Mouse (Mus musculus) heart, embryonic 14.5 days (tissue): Measurements from ENCODE around the gene Nhej1. TPM values are rescaled to one million over a fixed set of nuclear protein-coding genes. Genes with fewer than 3 reads are reported as not detected.

Source experiments
- ATAC-seq: fragments of 200-750 bp; cut with Nextera tagmentation; 2 replicates; pipeline ENCODE4 v1.8.0; 2017; ENCODE audit warnings: low read depth, moderate TSS enrichment; ENCODE audit not compliant: insufficient number of reproducible peaks, insufficient read depth, low FRiP score
- H3K27ac ChIP-seq, 2 experiments: fragments of 200-500 bp in 1 of 2; fragments of 300-500 bp in 1 of 2; sonication (generic) in 1 of 2; replicated peaks in 1 of 2; 2 replicates each; pipeline ENCODE4 v1.5.1; 2012 to 2014; ENCODE audit warnings: low read depth in 2 of 2, low read length in 2 of 2, control low read depth in 1 of 2, mild to moderate bottlenecking in 1 of 2, mixed read lengths in 1 of 2; ENCODE audit not compliant: control insufficient read depth in 1 of 2, insufficient read depth in 1 of 2
- H3K27me3 ChIP-seq: fragments of 300-500 bp; sonication (generic); 2 replicates; pipeline ENCODE4 v1.6.1; 2014; ENCODE audit warnings: mild to moderate bottlenecking, low read length, control low read depth; ENCODE audit not compliant: control insufficient read depth, insufficient read depth
- H3K36me3 ChIP-seq: fragments of 300-500 bp; sonication (generic); 2 replicates; pipeline ENCODE4 v1.6.1; 2014; ENCODE audit warnings: mild to moderate bottlenecking, control low read depth, low read length, mixed read lengths; ENCODE audit not compliant: control insufficient read depth, insufficient read depth
- H3K4me1 ChIP-seq, 2 experiments: fragments of 200-500 bp in 1 of 2; fragments of 300-500 bp in 1 of 2; sonication (generic) in 1 of 2; 2 replicates each; pipeline ENCODE4 v1.6.1; 2012 to 2014; ENCODE audit warnings: low read length in 2 of 2, control low read depth in 1 of 2, mixed read lengths in 1 of 2; ENCODE audit not compliant: control insufficient read depth in 2 of 2, insufficient read depth in 2 of 2
- H3K4me2 ChIP-seq: fragments of 300-500 bp; sonication (generic); 2 replicates; pipeline ENCODE4 v1.6.1; 2014; ENCODE audit warnings: mild to moderate bottlenecking, low read length
- H3K4me3 ChIP-seq, 2 experiments: fragments of 200-500 bp in 1 of 2; fragments of 300-500 bp in 1 of 2; sonication (generic) in 1 of 2; 2 replicates each; pipeline ENCODE4 v1.5.1; 2012 to 2014; ENCODE audit warnings: low read length in 2 of 2, mild to moderate bottlenecking in 2 of 2, control low read depth in 1 of 2, low read depth in 1 of 2, moderate library complexity in 1 of 2; ENCODE audit not compliant: control insufficient read depth in 1 of 2, insufficient read depth in 1 of 2
- H3K9ac ChIP-seq: fragments of 300-500 bp; sonication (generic); 2 replicates; pipeline ENCODE4 v1.6.1; 2014; ENCODE audit warnings: mild to moderate bottlenecking, low read length
- H3K9me3 ChIP-seq: fragments of 300-500 bp; sonication (generic); 2 replicates; pipeline ENCODE4 v1.6.1; 2016; ENCODE audit warnings: low read length, control low read depth; ENCODE audit not compliant: control insufficient read depth
- WGBS: fragments of 180-500 bp; shearing (Covaris S2); extraction: QIAGEN DNeasy Blood & Tissue Kit; methylation state at CpG from one replicate; pipeline ENCODE4 v1.1.7; 2014; 5-methylcytosine and 5-hydroxymethylcytosine counted together
- polyA plus RNA-seq: library from polyadenylated mRNA; unstranded; fragments of >200 nt; fragmentation: Nextera tagmentation; extraction: Ambion mirVana; gene quantifications from 2 replicates; pipeline ENCODE4 v1.2.1, GENCODE M21; 2014

Gene Nhej1
- polyA plus RNA-seq, 1 experiment from 2014 or later = 7.6 TPM

DNA sequence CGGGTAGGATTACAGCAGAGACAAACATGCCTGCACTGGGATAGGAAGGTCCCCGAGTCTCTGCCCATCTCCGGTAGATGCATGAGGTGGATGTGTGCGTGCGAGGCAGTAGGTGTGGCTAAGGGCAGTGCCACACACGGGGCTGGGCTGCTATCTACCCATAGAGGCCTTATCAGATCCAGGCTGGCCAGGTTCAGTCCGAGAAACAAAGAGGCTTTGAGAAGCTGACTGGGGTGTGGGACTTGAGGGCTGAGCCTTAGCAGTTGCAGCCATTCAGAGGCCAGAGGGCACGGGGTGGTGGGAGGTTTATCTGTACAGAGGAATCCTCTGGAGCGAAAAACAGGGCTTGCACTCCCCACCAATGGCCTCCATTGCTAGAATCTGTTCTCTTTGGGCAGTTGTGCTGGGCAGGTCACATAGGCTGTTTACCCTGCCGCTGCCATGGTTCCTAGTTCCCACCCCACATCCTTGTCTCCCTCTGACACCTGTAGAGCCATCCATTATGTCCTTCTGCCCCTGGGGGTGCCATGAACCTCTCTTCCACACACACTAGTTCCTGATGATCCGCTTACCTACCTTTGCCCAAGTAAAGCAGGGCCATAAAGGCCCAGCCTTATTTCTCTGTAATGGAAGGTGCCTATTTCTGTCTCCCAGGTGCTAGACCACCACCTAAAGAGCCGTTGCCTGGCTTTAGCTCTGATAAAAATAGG lies 183.2 kb downstream of the Nhej1 start:
- Histone ChIP-seq H3K4me2 (no peak overlapping the region), H3K36me3 (no peaks in the 10 kb centered on the region), H3K4me1 (no peaks in the 10 kb centered on the region), H3K27me3 (peaks cover 65% of the 10 kb centered on the region), H3K27ac (no peak overlapping the region), H3K9ac (no peak overlapping the region), H3K9me3 (no peaks in the 10 kb centered on the region), H3K4me3 (no peak overlapping the region)
- ATAC-seq = no peak
- WGBS = 48% methylated on average over 12 of the region's 12 CpGs

DNA sequence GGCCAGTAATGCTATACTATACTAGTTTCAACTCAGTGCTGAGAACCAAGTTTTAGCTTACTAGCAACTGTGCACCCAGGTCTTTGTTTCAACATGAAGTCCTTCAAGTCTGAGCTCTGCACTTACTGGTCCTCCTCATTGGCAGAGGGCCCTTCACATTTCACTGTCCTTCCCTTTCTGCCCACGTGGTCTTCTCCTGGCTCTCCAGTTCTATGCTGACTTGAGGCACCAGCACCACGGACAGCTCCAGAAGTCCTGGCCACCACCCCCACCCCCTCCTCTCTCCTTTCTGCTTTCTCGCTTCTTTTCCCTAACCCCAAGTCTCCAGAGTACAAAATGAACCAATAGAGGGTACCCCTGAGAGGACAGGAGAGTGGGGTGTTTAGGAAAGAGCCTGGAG lies 185.2 kb downstream of the Nhej1 start:
- H3K4me3 ChIP-seq = no peak overlapping the region
- H3K36me3 ChIP-seq = no peaks in the 10 kb centered on the region
- ATAC-seq = no peak
- H3K9me3 ChIP-seq = no peaks in the 10 kb centered on the region
- H3K9ac ChIP-seq = no peak overlapping the region
- 8% methylated on average over 3 of the region's 3 CpGs for WGBS
- H3K4me2 ChIP-seq = no peak overlapping the region
- H3K27ac ChIP-seq = no peak overlapping the region
- peaks cover 59% of the 10 kb centered on the region for H3K27me3 ChIP-seq
- H3K4me1 ChIP-seq = no peaks in the 10 kb centered on the region

DNA sequence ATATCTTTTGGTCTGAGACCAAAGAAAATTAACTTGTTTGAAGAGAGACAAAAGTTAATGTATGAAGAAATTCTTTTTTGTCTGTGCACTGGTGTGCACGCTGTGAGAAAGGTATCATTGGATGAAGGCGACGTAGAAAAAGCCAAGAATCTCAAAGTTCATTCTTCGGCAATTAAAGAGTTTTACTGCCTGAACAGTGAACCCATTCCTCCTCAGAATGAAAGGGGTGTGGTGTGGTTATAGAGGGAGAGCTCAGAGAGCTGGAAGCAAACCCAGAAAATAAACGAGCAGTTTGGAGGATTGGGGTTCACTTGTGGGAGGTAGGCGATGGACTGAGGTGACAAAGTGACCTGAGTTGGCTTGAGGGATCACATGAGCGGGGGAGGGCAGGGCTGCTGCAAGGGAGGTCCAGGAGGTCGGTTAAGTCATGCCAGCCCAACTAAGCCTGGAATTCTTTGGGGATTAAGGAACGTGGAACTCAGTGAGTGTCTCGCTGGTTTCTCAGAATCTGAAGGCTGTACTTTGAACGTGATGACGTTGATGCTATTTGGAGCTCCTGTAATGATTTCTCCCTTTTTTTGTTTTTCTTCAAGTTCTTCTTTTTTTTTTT lies 188.7 kb downstream of the Nhej1 start:
- no peaks in the 10 kb centered on the region for H3K4me1 ChIP-seq
- no peaks in the 10 kb centered on the region for H3K9me3 ChIP-seq
- H3K27ac ChIP-seq = no peak overlapping the region
- peaks cover 52% of the 10 kb centered on the region for H3K27me3 ChIP-seq
- H3K36me3 ChIP-seq = no peaks in the 10 kb centered on the region
- H3K9ac ChIP-seq = no peak overlapping the region
- H3K4me3 ChIP-seq = no peak overlapping the region
- no peak for ATAC-seq
- 41% methylated on average over 12 of the region's 12 CpGs for WGBS
- no peak overlapping the region for H3K4me2 ChIP-seq

DNA sequence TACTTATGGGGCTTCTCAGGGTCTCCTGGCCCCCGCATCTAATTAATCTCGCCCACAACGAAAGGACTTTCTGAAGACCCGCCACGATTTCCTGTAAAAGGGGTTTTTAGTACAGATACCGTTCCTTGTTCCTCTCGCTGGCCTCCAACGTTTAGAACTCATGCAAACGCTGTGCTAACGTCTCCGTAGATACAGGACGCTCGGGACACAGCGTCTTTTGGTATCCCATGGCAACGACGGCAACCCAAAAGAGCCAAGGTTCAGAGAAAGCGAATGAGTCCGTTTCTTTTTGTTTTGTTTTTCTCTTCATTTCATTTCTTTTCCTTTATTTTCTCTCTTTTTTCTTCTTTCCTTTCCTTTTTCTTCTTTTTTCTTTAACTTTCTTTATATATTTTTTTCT lies 189.6 kb downstream of the Nhej1 start, which contains the start of gene Cfap65:
TSS of gene Cfap65 (minus strand) at position 198 of the 400 bp plus-strand sequence.
- Histone ChIP-seq H3K4me2 (peak within 1 kb of the TSS; percentile 29), H3K4me3 (no peak within 1 kb of the TSS; a peak in 1 of 4 replicates), H3K27me3 (peaks cover 59% of the 10 kb centered on the region), H3K9me3 (no peaks in the 10 kb centered on the region), H3K27ac (no peak within 1 kb of the TSS), H3K9ac (no peak within 1 kb of the TSS), H3K4me1 (no peaks in the 10 kb centered on the region), H3K36me3 (no peaks in the 10 kb centered on the region)
- WGBS = 3% methylated on average over 18 of the region's 18 CpGs
- ATAC-seq = no peak

DNA sequence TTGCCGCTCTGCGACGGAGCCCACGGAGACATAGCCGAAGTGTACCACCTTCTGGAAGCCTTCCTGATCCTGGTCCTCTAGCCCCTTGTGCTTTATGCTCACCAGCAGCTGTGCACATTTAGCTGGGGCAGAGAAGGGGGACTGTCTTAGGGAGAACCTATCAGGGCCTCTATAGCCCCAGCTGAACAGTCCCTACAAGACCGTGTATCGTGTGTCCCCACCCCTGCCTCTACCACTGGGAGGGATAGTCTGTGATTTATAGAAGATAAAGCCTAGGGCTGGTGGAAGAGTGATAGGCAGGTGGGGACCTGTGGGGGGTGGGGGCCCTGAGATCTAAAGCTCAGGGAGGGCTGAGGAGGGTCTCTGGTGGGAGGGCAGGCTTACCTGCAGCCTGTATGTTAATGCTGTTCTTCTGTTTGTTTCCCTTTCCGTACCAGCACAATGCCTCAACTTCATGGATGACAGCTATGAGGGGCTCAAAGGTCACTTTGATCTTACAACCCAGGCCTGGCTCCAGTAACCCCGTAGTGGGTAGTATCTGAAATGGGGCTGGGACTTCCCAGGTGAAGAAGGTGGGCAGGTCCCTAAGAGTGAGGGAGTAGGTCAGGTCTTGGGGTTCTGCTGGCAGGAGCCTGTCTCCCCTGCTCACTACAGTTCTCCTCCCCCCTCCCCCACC lies 197.2 kb downstream of the Nhej1 start:
- Histone ChIP-seq H3K36me3 (no peaks in the 10 kb centered on the region), H3K4me1 (no peaks in the 10 kb centered on the region), H3K4me3 (no peak overlapping the region), H3K27me3 (peaks cover 50% of the 10 kb centered on the region), H3K27ac (no peak overlapping the region), H3K9me3 (no peaks in the 10 kb centered on the region), H3K9ac (no peak overlapping the region), H3K4me2 (no peak overlapping the region)
- no peak for ATAC-seq
- 73% methylated on average over 9 of the region's 9 CpGs for WGBS

DNA sequence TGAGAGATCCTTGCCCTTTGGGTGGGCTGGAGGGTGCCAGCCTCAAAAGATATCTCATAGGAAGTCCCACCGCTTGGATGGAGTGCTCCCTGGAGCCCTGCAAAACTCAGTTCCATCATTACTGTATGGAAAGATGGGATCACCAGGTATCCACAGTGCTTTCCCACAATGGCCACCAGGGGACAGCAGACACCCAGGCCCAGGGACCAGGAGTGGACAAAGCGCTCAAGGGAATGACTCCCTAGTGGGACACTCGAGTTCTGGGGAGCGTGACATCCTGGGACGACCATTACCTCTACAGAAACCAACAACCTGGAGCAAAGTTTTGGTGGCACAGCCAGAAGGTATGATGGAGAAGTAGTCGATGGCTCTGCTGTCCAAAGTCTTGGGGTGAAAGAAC lies 198.3 kb downstream of the Nhej1 start:
- H3K4me1 ChIP-seq = no peaks in the 10 kb centered on the region
- H3K9me3 ChIP-seq = no peaks in the 10 kb centered on the region
- H3K4me2 ChIP-seq = no peak overlapping the region
- 38% methylated on average over 6 of the region's 6 CpGs for WGBS
- no peak overlapping the region for H3K9ac ChIP-seq
- no peaks in the 10 kb centered on the region for H3K36me3 ChIP-seq
- no peak overlapping the region for H3K27ac ChIP-seq
- peaks cover 46% of the 10 kb centered on the region for H3K27me3 ChIP-seq
- ATAC-seq = no peak
- no peak overlapping the region for H3K4me3 ChIP-seq

DNA sequence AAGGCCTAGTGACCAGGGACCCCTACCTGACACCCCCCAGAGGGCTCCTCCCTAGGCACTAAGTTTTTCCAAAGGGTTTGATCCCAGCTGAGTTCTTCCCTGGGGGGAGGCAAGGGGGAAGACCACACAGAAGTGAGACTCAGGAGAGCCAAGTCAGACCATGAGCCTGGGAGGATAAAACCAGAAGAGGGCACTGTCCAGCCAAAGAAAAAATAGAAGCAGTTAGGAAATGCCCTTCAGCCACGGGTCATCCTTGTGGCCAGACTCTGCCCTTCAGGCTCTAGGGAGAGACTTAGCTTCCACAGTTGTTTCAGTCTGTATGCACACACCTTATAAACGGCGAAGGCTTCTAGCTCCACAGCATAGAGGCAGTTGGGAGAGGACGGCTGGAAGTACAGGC lies 200.5 kb downstream of the Nhej1 start:
- Histone ChIP-seq H3K4me1 (no peaks in the 10 kb centered on the region), H3K36me3 (no peaks in the 10 kb centered on the region), H3K4me2 (no peak overlapping the region), H3K9ac (no peak overlapping the region), H3K27me3 (peaks cover 35% of the 10 kb centered on the region), H3K9me3 (no peaks in the 10 kb centered on the region), H3K27ac (no peak overlapping the region), H3K4me3 (no peak overlapping the region)
- 63% methylated on average over 4 of the region's 4 CpGs for WGBS
- no peak for ATAC-seq
